Mouse (Mus musculus) central nervous system, embryonic 18 days (tissue): ENCODE measurements around the gene Phldb1. TPM values are rescaled to one million over a fixed set of nuclear protein-coding genes. Genes with fewer than 3 reads are reported as not detected.

ENCODE experiments used
- polyA plus RNA-seq: library from polyadenylated mRNA; depleted of rRNA; stranded (reverse); fragments of >200 nt; gene quantifications from 2 replicates; pipeline ENCODE4 v1.2.3, GENCODE M21; 2012; rRNA removed

Phldb1 gene
- 120 and 130 TPM in 2 replicates for polyA plus RNA-seq

GRCm38 (mm10) chr9:44734524-44735494 is at the start of gene Phldb1:
Gene Phldb1 (minus strand): TSS chr9:44735198.

GRCm38 (mm10) chr9:44767101-44768028 is 32.4 kb upstream of the Phldb1 start, which contains the start of the genes Arcn1 and Ift46:
Gene Arcn1 (minus strand): TSS chr9:44767845.
Gene Ift46 (plus strand): TSS chr9:44767908.

GRCm38 (mm10) chr9:44673005-44673404 is 62.0 kb downstream of the Phldb1 start, which contains the start of gene Treh:
Gene Treh (plus strand): TSS chr9:44673233.

Other genes starting within 250 kb of the Phldb1 start
- gene Cxcr5, start 173.3 kb downstream of the Phldb1 start, polyA plus RNA-seq, result not detected in 2 replicates
- gene Ddx6, start 130.3 kb downstream of the Phldb1 start, polyA plus RNA-seq, result 47.4 and 48.5 TPM in 2 replicates
- not detected in 2 replicates for gene Treh, start 62.0 kb downstream of the Phldb1 start, polyA plus RNA-seq
- 60.5 and 65.2 TPM in 2 replicates for gene Arcn1, start 32.6 kb upstream of the Phldb1 start, polyA plus RNA-seq
- gene Ift46, start 32.7 kb upstream of the Phldb1 start, polyA plus RNA-seq, result 133 and 134 TPM in 2 replicates
- 37.2 and 38.0 TPM in 2 replicates for gene Tmem25, start 64.1 kb upstream of the Phldb1 start, polyA plus RNA-seq
- gene Ttc36, start 67.9 kb upstream of the Phldb1 start, polyA plus RNA-seq, result 0.95 and 1.4 TPM in 2 replicates
- 24.3 and 28.4 TPM in 2 replicates for gene Kmt2a, start 146.1 kb upstream of the Phldb1 start, polyA plus RNA-seq
- 674 and 804 TPM in 2 replicates for gene Atp5l, start 185.5 kb upstream of the Phldb1 start, polyA plus RNA-seq
- 26.6 and 29.3 TPM in 2 replicates for gene Ube4a, start 230.4 kb upstream of the Phldb1 start, polyA plus RNA-seq
- gene Cd3g, start 245.2 kb upstream of the Phldb1 start, polyA plus RNA-seq, result not detected in 2 replicates
- gene Cd3d, start 246.6 kb upstream of the Phldb1 start, polyA plus RNA-seq, result not detected in 2 replicates